Mouse (Mus musculus) stomach, embryonic 14.5 days (tissue): ENCODE measurements at regions not wholly inside any gene's neighbourhood (a gene's known extent, or its start where the extent isn't known, plus 50 kb on each side); places are given as distances from the start of the nearest gene placed in this dataset.

Source experiments
- ATAC-seq: fragments of 200-750 bp; cut with Nextera tagmentation; 2 replicates; pipeline ENCODE4 v1.8.0; 2017; ENCODE audit warnings: low read depth, moderate TSS enrichment; ENCODE audit not compliant: insufficient number of reproducible peaks, insufficient read depth, low FRiP score
- H3K27ac ChIP-seq: fragments of 300-500 bp; sonication (generic); 2 replicates; pipeline ENCODE4 v1.5.1; 2014; ENCODE audit warnings: mild to moderate bottlenecking, low read length, moderate library complexity, mixed read lengths
- H3K27me3 ChIP-seq: fragments of 300-500 bp; sonication (generic); 2 replicates; pipeline ENCODE4 v1.6.1; 2014; ENCODE audit warnings: low read length, control low read depth, mixed read lengths; ENCODE audit not compliant: control insufficient read depth, insufficient read depth
- H3K36me3 ChIP-seq: fragments of 300-500 bp; sonication (generic); 2 replicates; pipeline ENCODE4 v1.6.1; 2014; ENCODE audit warnings: mild to moderate bottlenecking, control low read depth, low read length, moderate library complexity, mixed read lengths; ENCODE audit not compliant: control insufficient read depth, insufficient read depth
- H3K4me1 ChIP-seq: fragments of 300-500 bp; sonication (generic); 2 replicates; pipeline ENCODE4 v1.6.1; 2014; ENCODE audit warnings: low read length, control low read depth, mixed read lengths; ENCODE audit not compliant: control insufficient read depth, insufficient read depth
- H3K4me2 ChIP-seq: fragments of 300-500 bp; sonication (generic); replicated peaks from 2 replicates; pipeline ENCODE4 v1.6.1; 2014; ENCODE audit warnings: low read depth, low read length, control low read depth
- H3K4me3 ChIP-seq: fragments of 300-500 bp; sonication (generic); 2 replicates; pipeline ENCODE4 v1.5.1; 2014; ENCODE audit warnings: low read depth, low read length, control low read depth
- H3K9ac ChIP-seq: fragments of 300-500 bp; sonication (generic); replicated peaks from 2 replicates; pipeline ENCODE4 v1.6.1; 2014; ENCODE audit warnings: low read depth, mild to moderate bottlenecking, control low read depth, low read length, moderate library complexity, mixed read lengths
- H3K9me3 ChIP-seq: fragments of 300-500 bp; sonication (generic); 2 replicates; pipeline ENCODE4 v1.6.1; 2016; ENCODE audit warnings: low read depth, low read length, control low read depth; ENCODE audit not compliant: control insufficient read depth
- WGBS: fragments of 180-500 bp; shearing (Covaris S2); extraction: QIAGEN DNeasy Blood & Tissue Kit; methylation state at CpG from one replicate; pipeline ENCODE4 v1.1.7; 2014; 5-methylcytosine and 5-hydroxymethylcytosine counted together

GRCm38 (mm10) chr16:27507212-27507611, 118.5 kb downstream of the Ccdc50 start:
- ATAC-seq, result no peak
- H3K4me1 ChIP-seq, result no peaks in the 10 kb centered on the region
- H3K27ac ChIP-seq, result no peak overlapping the region
- no peaks in the 10 kb centered on the region for H3K36me3 ChIP-seq
- H3K9me3 ChIP-seq, result no peaks in the 10 kb centered on the region
- H3K4me3 ChIP-seq, result no peak overlapping the region
- H3K9ac ChIP-seq, result no peak overlapping the region
- no peaks in the 10 kb centered on the region for H3K27me3 ChIP-seq
- H3K4me2 ChIP-seq, result no peak overlapping the region
- WGBS, result 58% methylated on average over 1 of the region's 1 CpGs

- H3K36me3 ChIP-seq, result no peaks in the 10 kb centered on the region
- H3K27ac ChIP-seq, result peak overlapping the region; percentile 56
- H3K4me2 ChIP-seq, result peak overlapping the region; percentile 24
- no peaks in the 10 kb centered on the region for H3K27me3 ChIP-seq
- WGBS, result 15% methylated on average over 8 of the region's 8 CpGs
- H3K9me3 ChIP-seq, result no peaks in the 10 kb centered on the region
- ATAC-seq, result peak; percentile 87; the same call in 1 of the 2 replicates
- no peaks in the 10 kb centered on the region for H3K4me1 ChIP-seq
- no peak overlapping the region for H3K9ac ChIP-seq
- no peak overlapping the region for H3K4me3 ChIP-seq
These were observed 135.0 kb downstream of the Ccdc50 start for GRCm38 (mm10) chr16:27523527-27524121.

- 46% methylated on average over 1 of the region's 1 CpGs for WGBS
- ATAC-seq, result no peak
- Histone ChIP-seq H3K4me1 (no peaks in the 10 kb centered on the region), H3K9ac (no peak overlapping the region), H3K4me2 (no peak overlapping the region), H3K36me3 (no peaks in the 10 kb centered on the region), H3K9me3 (no peaks in the 10 kb centered on the region), H3K4me3 (no peak overlapping the region), H3K27ac (no peak overlapping the region), H3K27me3 (no peaks in the 10 kb centered on the region)
These were observed 138.0 kb downstream of the Ccdc50 start for GRCm38 (mm10) chr16:27526669-27527068.

- H3K9me3 ChIP-seq, result no peaks in the 10 kb centered on the region
- ATAC-seq, result no peak
- 95% methylated on average over 4 of the region's 4 CpGs for WGBS
- H3K27ac ChIP-seq, result no peak overlapping the region
- H3K4me3 ChIP-seq, result no peak overlapping the region
- no peaks in the 10 kb centered on the region for H3K27me3 ChIP-seq
- H3K9ac ChIP-seq, result no peak overlapping the region
- H3K36me3 ChIP-seq, result no peaks in the 10 kb centered on the region
- no peak overlapping the region for H3K4me2 ChIP-seq
- no peaks in the 10 kb centered on the region for H3K4me1 ChIP-seq
These were observed 142.0 kb downstream of the Ccdc50 start for GRCm38 (mm10) chr16:27530634-27531033.
